Mouse (Mus musculus): ENCODE data around the gene Tshr. TPM values are rescaled to one million over a fixed set of nuclear protein-coding genes. Genes with fewer than 3 reads are reported as not detected.
"Not testable (repeated sequence)": the region's sequence is repeated elsewhere in the genome, so short reads cannot be mapped to it uniquely, and the experiment has no call there.

The Tshr gene
- polyA plus RNA-seq, 1 experiment from 2014 or later, result 0.36 TPM

- DNase-seq (ENCODE audit: low spot score), result peak; percentile 22
- 75% methylated on average over 6 of the region's 6 CpGs for WGBS
- Histone ChIP-seq H3K9me3 (no peaks in the 10 kb centered on the region), H3K4me1 (peaks cover 21% of the 10 kb centered on the region; the same call in 1 of the 2 replicates), H3K36me3 (peaks cover 43% of the 10 kb centered on the region), H3K27me3 (ENCODE audit: insufficient read depth, poor library complexity, severe bottlenecking) (no peaks in the 10 kb centered on the region), H3K27ac (no peak overlapping the region), H3K4me3 (no peak overlapping the region)
These were observed 198.1 kb downstream of the Tshr start for GRCm38 (mm10) chr12:91582362-91583002.

- WGBS, result 41% methylated on average over 6 of the region's 6 CpGs
- peaks cover 38% of the 10 kb centered on the region for H3K36me3 ChIP-seq
These were observed 199.0 kb downstream of the Tshr start for GRCm38 (mm10) chr12:91583409-91583808.

GRCm38 (mm10) chr12:91585206-91585605 is 200.8 kb downstream of the Tshr start:
- 90% methylated on average over 3 of the region's 3 CpGs for WGBS
- Histone ChIP-seq H3K9me3 (no peaks in the 10 kb centered on the region), H3K4me1 (peaks cover 23% of the 10 kb centered on the region; the same call in 1 of the 2 replicates), H3K27ac (no peak overlapping the region), H3K4me3 (no peak overlapping the region), H3K36me3 (peaks cover 26% of the 10 kb centered on the region), H3K27me3 (ENCODE audit: insufficient read depth, poor library complexity, severe bottlenecking) (no peaks in the 10 kb centered on the region)
- peak; percentile 27 for DNase-seq (ENCODE audit: low spot score)

More at GRCm38 (mm10) chr12:91583409-91583808, 199.0 kb downstream of the Tshr start:
- H3K9me3 ChIP-seq, result no peaks in the 10 kb centered on the region
- H3K27ac ChIP-seq, result no peak overlapping the region
- peak; percentile 16 for DNase-seq (ENCODE audit: low spot score)
- peaks cover 23% of the 10 kb centered on the region; the same call in 1 of the 2 replicates for H3K4me1 ChIP-seq
- no peaks in the 10 kb centered on the region for H3K27me3 ChIP-seq (ENCODE audit: insufficient read depth, poor library complexity, severe bottlenecking)
- H3K4me3 ChIP-seq, result no peak overlapping the region

GRCm38 (mm10) chr12:91585815-91586214 is 201.5 kb downstream of the Tshr start:
- Histone ChIP-seq H3K36me3 (peaks cover 23% of the 10 kb centered on the region), H3K4me1 (peaks cover 26% of the 10 kb centered on the region; the same call in 1 of the 2 replicates)
- DNase-seq (ENCODE audit: low spot score), result peak; percentile 31
- 93% methylated on average over 4 of the region's 4 CpGs for WGBS
- H3K27me3 ChIP-seq (ENCODE audit: insufficient read depth, poor library complexity, severe bottlenecking); H3K9me3 ChIP-seq; H3K27ac ChIP-seq; H3K4me3 ChIP-seq: not testable (repeated sequence)

- H3K27me3 ChIP-seq (ENCODE audit: insufficient read depth, poor library complexity, severe bottlenecking), result no peaks in the 10 kb centered on the region
- no peaks in the 10 kb centered on the region for H3K9me3 ChIP-seq
- DNase-seq (ENCODE audit: low spot score), result peak; percentile 38
- H3K4me1 ChIP-seq, result peaks cover 29% of the 10 kb centered on the region; the same call in 1 of the 2 replicates
- peaks cover 23% of the 10 kb centered on the region for H3K36me3 ChIP-seq
- H3K27ac ChIP-seq, result no peak overlapping the region
- 58% methylated on average over 3 of the region's 3 CpGs for WGBS
- peak overlapping the region; percentile 91 for H3K4me3 ChIP-seq
These were observed 202.7 kb downstream of the Tshr start for GRCm38 (mm10) chr12:91587077-91587476.

GRCm38 (mm10) chr12:91587491-91588033 is 203.2 kb downstream of the Tshr start:
- Histone ChIP-seq H3K27ac (peak overlapping the region; percentile 100), H3K4me1 (peaks cover 29% of the 10 kb centered on the region; the same call in 1 of the 2 replicates), H3K36me3 (peaks cover 23% of the 10 kb centered on the region), H3K27me3 (ENCODE audit: insufficient read depth, poor library complexity, severe bottlenecking) (no peaks in the 10 kb centered on the region), H3K4me3 (peak overlapping the region; percentile 91), H3K9me3 (no peaks in the 10 kb centered on the region)
- DNase-seq (ENCODE audit: low spot score), result peak; percentile 17
- WGBS, result 40% methylated on average over 5 of the region's 5 CpGs

- Histone ChIP-seq H3K36me3 (peaks cover 23% of the 10 kb centered on the region), H3K4me3 (peak overlapping the region; percentile 91), H3K9me3 (no peaks in the 10 kb centered on the region), H3K4me1 (peaks cover 23% of the 10 kb centered on the region; the same call in 1 of the 2 replicates), H3K27me3 (ENCODE audit: insufficient read depth, poor library complexity, severe bottlenecking) (no peaks in the 10 kb centered on the region), H3K27ac (peak overlapping the region; percentile 100)
- under 1% methylated on average over 32 of the region's 32 CpGs for WGBS
- DNase-seq (ENCODE audit: low spot score), result peak; percentile 95
These were observed 203.9 kb downstream of the Tshr start for GRCm38 (mm10) chr12:91588176-91588669.

GRCm38 (mm10) chr12:91588670-91589541 is 204.5 kb downstream of the Tshr start:
- WGBS, result 1% methylated on average over 82 of the region's 83 CpGs
- peak; percentile 74 for DNase-seq (ENCODE audit: low spot score)
- H3K9me3 ChIP-seq, result no peaks in the 10 kb centered on the region

GRCm38 (mm10) chr12:91589542-91589846 is 205.1 kb downstream of the Tshr start:
- Histone ChIP-seq H3K27me3 (ENCODE audit: insufficient read depth, poor library complexity, severe bottlenecking) (no peaks in the 10 kb centered on the region), H3K36me3 (peaks cover 18% of the 10 kb centered on the region), H3K4me3 (peak overlapping the region; percentile 91), H3K4me1 (peaks cover 12% of the 10 kb centered on the region; the same call in 1 of the 2 replicates), H3K27ac (peak overlapping the region; percentile 100), H3K9me3 (no peaks in the 10 kb centered on the region)
- WGBS, result under 1% methylated on average over 11 of the region's 11 CpGs
- DNase-seq (ENCODE audit: low spot score), result no peak

More at GRCm38 (mm10) chr12:91588670-91589541, 204.5 kb downstream of the Tshr start:
- Histone ChIP-seq H3K27me3 (ENCODE audit: insufficient read depth, poor library complexity, severe bottlenecking) (no peaks in the 10 kb centered on the region), H3K36me3 (peaks cover 22% of the 10 kb centered on the region), H3K27ac (peak overlapping the region; percentile 100), H3K4me3 (peak overlapping the region; percentile 91), H3K4me1 (peaks cover 16% of the 10 kb centered on the region; the same call in 1 of the 2 replicates)

GRCm38 (mm10) chr12:91589847-91590690 is 205.7 kb downstream of the Tshr start, which contains the start of gene Gtf2a1:
TSS of gene Gtf2a1 (minus strand) at chr12:91590487.
- peak; percentile 97 for DNase-seq (ENCODE audit: low spot score)
- H3K4me3 ChIP-seq, result peak within 1 kb of the TSS; percentile 91
- no peaks in the 10 kb centered on the region for H3K27me3 ChIP-seq (ENCODE audit: insufficient read depth, poor library complexity, severe bottlenecking)
- peaks cover 12% of the 10 kb centered on the region for H3K36me3 ChIP-seq
- H3K27ac ChIP-seq, result peak within 1 kb of the TSS; percentile 100
- under 1% methylated on average over 93 of the region's 99 CpGs for WGBS
- peaks cover 12% of the 10 kb centered on the region; the same call in 1 of the 2 replicates for H3K4me1 ChIP-seq
- no peaks in the 10 kb centered on the region for H3K9me3 ChIP-seq

GRCm38 (mm10) chr12:91590716-91591115 is 206.4 kb downstream of the Tshr start:
- H3K9me3 ChIP-seq, result no peaks in the 10 kb centered on the region
- 31% methylated on average over 6 of the region's 6 CpGs for WGBS
- H3K4me3 ChIP-seq, result peak overlapping the region; percentile 91
- peak overlapping the region; percentile 100 for H3K27ac ChIP-seq
- H3K4me1 ChIP-seq, result peaks cover 12% of the 10 kb centered on the region; the same call in 1 of the 2 replicates
- H3K27me3 ChIP-seq (ENCODE audit: insufficient read depth, poor library complexity, severe bottlenecking), result no peaks in the 10 kb centered on the region
- H3K36me3 ChIP-seq, result peaks cover 7% of the 10 kb centered on the region
- peak; percentile 78 for DNase-seq (ENCODE audit: low spot score)

- Histone ChIP-seq H3K27ac (peak overlapping the region; percentile 100), H3K9me3 (no peaks in the 10 kb centered on the region), H3K4me1 (peaks cover 12% of the 10 kb centered on the region; the same call in 1 of the 2 replicates), H3K27me3 (ENCODE audit: insufficient read depth, poor library complexity, severe bottlenecking) (no peaks in the 10 kb centered on the region), H3K36me3 (peaks cover 2% of the 10 kb centered on the region; the same call in 1 of the 2 replicates), H3K4me3 (peak overlapping the region; percentile 91)
- DNase-seq (ENCODE audit: low spot score), result peak; percentile 61
- 88% methylated on average over 1 of the region's 1 CpGs for WGBS
These were observed 206.8 kb downstream of the Tshr start for GRCm38 (mm10) chr12:91591191-91591590.
